In genomic region chr3:70190741-70191140, GRCm38 (mm10) we compare ENCODE assay signal across 17 mouse cellular contexts.
"Had no signal": no experiment of that assay in that cellular context is flagged by ENCODE, and none has a peak within 500 bp of the region (broad histone marks: within the 10 kb centered on the region; RNA-seq: fewer than 3 reads in every experiment).

No protein-coding gene starts in this region.

- H3K9me3 ChIP-seq: kidney, embryonic 15.5 days; limb, embryonic 13.5 days; liver, embryonic 15.5 days; midbrain, embryonic 10.5 days; neural tube, embryonic 12.5 days had no signal

- H3K36me3 ChIP-seq: kidney, embryonic 15.5 days; limb, embryonic 13.5 days; liver, embryonic 15.5 days; midbrain, embryonic 10.5 days; neural tube, embryonic 12.5 days had no signal

- H3K4me3 ChIP-seq: kidney, embryonic 15.5 days; limb, embryonic 13.5 days; liver, embryonic 15.5 days; midbrain, embryonic 10.5 days; myocyte; neural tube, embryonic 12.5 days had no signal

- H3K4me1 ChIP-seq: kidney, embryonic 15.5 days; limb, embryonic 13.5 days; liver, embryonic 15.5 days; midbrain, embryonic 10.5 days; neural tube, embryonic 12.5 days had no signal

- DNase-seq: kidney, adult 2 months; kidney, postnatal 14 days; lung, adult 2 months; lung, postnatal 4 days; midbrain, embryonic 14.5 days; right cerebral cortex, adult 18-20 months; spleen, adult 18-20 months; thymus, adult 18-20 months; thymus, postnatal 14 days had no signal

- ATAC-seq: lung, postnatal 0 days had no signal

- H3K4me2 ChIP-seq: kidney, embryonic 15.5 days; limb, embryonic 13.5 days; liver, embryonic 11.5 days; liver, embryonic 15.5 days; neural tube, embryonic 12.5 days had no signal

- H3K9ac ChIP-seq: kidney, embryonic 15.5 days; limb, embryonic 13.5 days; liver, embryonic 15.5 days; neural tube, embryonic 12.5 days had no signal

- H3K27me3 ChIP-seq: kidney, embryonic 15.5 days; limb, embryonic 13.5 days; liver, embryonic 15.5 days; neural tube, embryonic 12.5 days had no signal

- H3K27ac ChIP-seq: kidney, embryonic 15.5 days; limb, embryonic 13.5 days; liver, embryonic 15.5 days; midbrain, embryonic 10.5 days; neural tube, embryonic 12.5 days had no signal
